Mouse (Mus musculus): Measurements from ENCODE around the gene Disp3. TPM values are rescaled to one million over a fixed set of nuclear protein-coding genes. Genes with fewer than 3 reads are reported as not detected.

Disp3 gene
- polyA plus RNA-seq, 1 experiment: 0.03 TPM

DNA sequence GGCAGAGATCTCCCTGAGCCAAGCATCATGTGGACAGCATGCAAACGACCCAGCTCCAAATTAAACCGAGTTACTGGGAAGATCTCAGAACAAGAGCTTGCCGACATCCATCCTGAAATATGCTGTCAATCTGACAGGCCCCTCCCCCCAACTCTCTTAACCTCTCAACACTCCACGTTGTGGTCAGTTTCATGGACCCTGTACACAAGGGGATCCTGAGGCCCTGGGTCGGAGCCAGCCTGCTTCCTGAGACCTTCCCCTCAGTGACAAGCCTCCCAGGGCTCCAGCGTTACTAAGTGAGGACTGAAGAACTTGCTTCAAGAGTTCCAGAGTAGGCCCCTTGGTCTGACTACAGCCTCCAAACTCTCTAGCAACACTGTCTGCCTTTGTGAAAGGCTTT lies 48.8 kb downstream of the Disp3 start:
- WGBS: 46% methylated on average over 6 of the region's 6 CpGs
- no peaks in the 10 kb centered on the region for H3K4me1 ChIP-seq (ENCODE audit: control insufficient read depth, insufficient read depth, low read length)
- H3K36me3 ChIP-seq (ENCODE audit: control insufficient read depth, insufficient read depth, low read length): no peaks in the 10 kb centered on the region
- no peaks in the 10 kb centered on the region for H3K27me3 ChIP-seq (replicated peaks; ENCODE audit: control insufficient read depth, insufficient read depth, low read length)
- no peak for DNase-seq
- no peak overlapping the region for H3K4me3 ChIP-seq (ENCODE audit: insufficient read depth, low read depth, low read length)
- no peak overlapping the region for H3K27ac ChIP-seq (ENCODE audit: insufficient read depth, low read depth, low read length)
- TF ChIP-seq POLR2A (IDR thresholded peaks at IDR 0.05; ENCODE audit: low read depth, low read length): no peak
- TF ChIP-seq CTCF (conservative IDR thresholded peaks at IDR 0.05; ENCODE audit: insufficient read depth, insufficient read length, low read depth, low read length): no peak

DNA sequence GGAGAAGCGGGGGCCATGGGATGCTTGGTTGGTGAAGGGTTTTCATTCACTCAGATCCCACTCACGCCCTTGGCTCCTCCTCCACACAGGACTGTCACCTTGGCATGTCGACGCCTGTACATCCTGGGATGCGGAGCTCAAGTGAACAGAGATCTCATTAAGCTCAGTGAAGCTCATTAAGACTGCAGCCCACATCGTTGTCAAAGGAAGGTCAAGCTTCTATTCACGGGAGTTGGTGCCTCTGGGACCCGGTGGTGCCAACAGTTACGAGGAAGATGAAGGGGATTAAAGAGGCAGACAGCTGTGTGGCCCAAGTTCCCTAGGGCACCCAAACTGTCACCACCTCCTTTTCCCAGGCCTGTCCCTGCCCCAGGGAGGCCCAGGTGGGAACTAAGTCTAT lies 49.5 kb downstream of the Disp3 start:
- H3K36me3 ChIP-seq (ENCODE audit: control insufficient read depth, insufficient read depth, low read length): no peaks in the 10 kb centered on the region
- WGBS: 23% methylated on average over 9 of the region's 9 CpGs
- TF ChIP-seq POLR2A (IDR thresholded peaks at IDR 0.05; ENCODE audit: low read depth, low read length) (no peak), CTCF (conservative IDR thresholded peaks at IDR 0.05; ENCODE audit: insufficient read depth, insufficient read length, low read depth, low read length) (no peak)
- H3K4me3 ChIP-seq (ENCODE audit: insufficient read depth, low read depth, low read length): no peak overlapping the region
- H3K27ac ChIP-seq (ENCODE audit: insufficient read depth, low read depth, low read length): no peak overlapping the region
- no peaks in the 10 kb centered on the region for H3K4me1 ChIP-seq (ENCODE audit: control insufficient read depth, insufficient read depth, low read length)
- no peak for DNase-seq
- H3K27me3 ChIP-seq (replicated peaks; ENCODE audit: control insufficient read depth, insufficient read depth, low read length): no peaks in the 10 kb centered on the region

DNA sequence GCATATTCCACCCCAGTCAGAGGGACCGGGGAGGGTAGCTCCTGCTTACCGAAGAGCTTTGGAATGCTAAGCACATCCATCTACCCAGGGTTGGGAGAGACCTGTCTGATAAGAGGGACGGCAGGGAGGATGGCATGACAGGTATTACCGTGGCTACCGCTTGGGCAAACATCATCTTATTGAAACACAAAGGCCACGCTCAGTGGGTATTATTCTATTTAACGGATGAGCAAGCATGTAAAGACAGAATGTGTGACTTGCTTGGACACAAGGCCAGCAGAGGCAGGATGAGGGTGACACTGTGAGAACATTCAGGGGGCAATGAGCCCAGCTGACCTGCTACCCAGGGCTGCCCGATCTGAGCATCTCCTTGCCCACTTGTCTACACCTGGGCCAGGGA lies 51.1 kb downstream of the Disp3 start:
- no peak overlapping the region for H3K27ac ChIP-seq (ENCODE audit: insufficient read depth, low read depth, low read length)
- H3K27me3 ChIP-seq (replicated peaks; ENCODE audit: control insufficient read depth, insufficient read depth, low read length): no peaks in the 10 kb centered on the region
- TF ChIP-seq CTCF (conservative IDR thresholded peaks at IDR 0.05; ENCODE audit: insufficient read depth, insufficient read length, low read depth, low read length) (no peak), POLR2A (IDR thresholded peaks at IDR 0.05; ENCODE audit: low read depth, low read length) (no peak)
- WGBS: 67% methylated on average over 8 of the region's 8 CpGs
- H3K4me3 ChIP-seq (ENCODE audit: insufficient read depth, low read depth, low read length): no peak overlapping the region
- H3K36me3 ChIP-seq (ENCODE audit: control insufficient read depth, insufficient read depth, low read length): no peaks in the 10 kb centered on the region
- no peaks in the 10 kb centered on the region for H3K4me1 ChIP-seq (ENCODE audit: control insufficient read depth, insufficient read depth, low read length)
- no peak for DNase-seq

DNA sequence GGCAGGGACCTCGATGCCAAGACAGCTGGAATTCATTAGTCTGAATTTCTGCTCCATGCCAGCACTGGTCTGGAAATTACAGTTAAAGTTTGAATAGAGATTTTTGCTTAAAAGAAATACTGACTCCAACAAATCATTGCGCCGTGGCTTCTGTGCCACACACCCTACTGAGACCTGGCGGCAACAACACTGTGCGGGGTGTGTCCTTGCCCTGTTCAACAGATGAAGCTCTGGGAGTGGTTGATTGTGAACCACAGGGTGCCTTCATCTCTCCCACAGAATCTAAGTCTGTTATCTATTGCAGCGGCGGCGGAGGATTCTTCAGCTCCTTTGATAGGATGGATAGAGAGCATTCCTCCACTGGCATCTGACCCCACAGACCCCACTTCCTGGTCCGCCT lies 54.7 kb downstream of the Disp3 start:
- TF ChIP-seq POLR2A (IDR thresholded peaks at IDR 0.05; ENCODE audit: low read depth, low read length) (no peak), CTCF (conservative IDR thresholded peaks at IDR 0.05; ENCODE audit: insufficient read depth, insufficient read length, low read depth, low read length) (no peak)

DNA sequence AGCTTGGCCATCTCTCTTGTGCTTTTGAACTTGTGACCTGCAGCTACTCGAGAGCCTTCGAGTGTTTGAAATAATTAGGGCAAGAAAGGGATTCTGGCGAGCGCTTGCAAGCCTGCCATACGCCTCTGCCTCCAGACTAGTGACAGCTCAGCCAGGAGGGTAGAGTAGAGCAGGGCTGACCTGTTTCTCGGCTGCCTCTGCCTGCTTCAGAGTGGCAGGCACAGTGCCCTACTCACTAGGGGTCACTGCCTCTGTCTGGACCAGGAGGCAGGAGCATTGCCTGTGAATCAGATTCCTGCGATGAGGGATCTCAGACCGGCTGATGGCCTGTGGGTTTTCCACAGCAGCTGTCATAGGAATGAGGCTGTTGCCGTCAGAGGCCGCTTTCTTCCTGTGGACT lies 55.1 kb downstream of the Disp3 start:
- H3K4me3 ChIP-seq (ENCODE audit: insufficient read depth, low read depth, low read length): no peak overlapping the region
- TF ChIP-seq CTCF (conservative IDR thresholded peaks at IDR 0.05; ENCODE audit: insufficient read depth, insufficient read length, low read depth, low read length): no peak
- TF ChIP-seq POLR2A (IDR thresholded peaks at IDR 0.05; ENCODE audit: low read depth, low read length): no peak
- H3K27me3 ChIP-seq (replicated peaks; ENCODE audit: control insufficient read depth, insufficient read depth, low read length): no peaks in the 10 kb centered on the region
- no peak for DNase-seq
- H3K27ac ChIP-seq (ENCODE audit: insufficient read depth, low read depth, low read length): no peak overlapping the region
- WGBS: 49% methylated on average over 10 of the region's 10 CpGs
- H3K36me3 ChIP-seq (ENCODE audit: control insufficient read depth, insufficient read depth, low read length): no peaks in the 10 kb centered on the region
- no peaks in the 10 kb centered on the region for H3K4me1 ChIP-seq (ENCODE audit: control insufficient read depth, insufficient read depth, low read length)

More for the DNA sequence above, 54.7 kb downstream of the Disp3 start:
- 81% methylated on average over 9 of the region's 9 CpGs for WGBS
- no peak for DNase-seq
- H3K4me3 ChIP-seq (ENCODE audit: insufficient read depth, low read depth, low read length): no peak overlapping the region
- no peaks in the 10 kb centered on the region for H3K27me3 ChIP-seq (replicated peaks; ENCODE audit: control insufficient read depth, insufficient read depth, low read length)
- H3K4me1 ChIP-seq (ENCODE audit: control insufficient read depth, insufficient read depth, low read length): no peaks in the 10 kb centered on the region
- no peaks in the 10 kb centered on the region for H3K36me3 ChIP-seq (ENCODE audit: control insufficient read depth, insufficient read depth, low read length)
- H3K27ac ChIP-seq (ENCODE audit: insufficient read depth, low read depth, low read length): no peak overlapping the region

DNA sequence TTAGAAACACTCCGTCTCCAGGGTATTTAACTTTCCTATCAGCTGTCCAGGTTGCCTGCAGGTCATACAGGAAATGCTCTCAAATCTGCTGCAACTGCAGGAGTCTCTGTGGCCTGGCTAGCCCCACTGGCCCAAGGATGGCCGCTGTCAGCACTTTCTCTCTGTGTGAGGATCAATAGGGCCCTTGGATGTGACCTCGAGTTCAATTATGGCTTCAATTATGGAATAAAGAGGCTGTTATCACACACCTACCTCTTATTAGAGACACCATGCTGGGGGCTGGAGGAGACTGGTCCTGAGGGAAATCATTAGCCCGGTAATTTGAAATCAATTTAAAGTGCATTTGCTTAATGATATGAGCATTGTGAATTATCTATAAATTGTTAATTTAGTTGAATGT lies 55.6 kb downstream of the Disp3 start:
- 76% methylated on average over 4 of the region's 4 CpGs for WGBS
- H3K27me3 ChIP-seq (replicated peaks; ENCODE audit: control insufficient read depth, insufficient read depth, low read length): no peaks in the 10 kb centered on the region

DNA sequence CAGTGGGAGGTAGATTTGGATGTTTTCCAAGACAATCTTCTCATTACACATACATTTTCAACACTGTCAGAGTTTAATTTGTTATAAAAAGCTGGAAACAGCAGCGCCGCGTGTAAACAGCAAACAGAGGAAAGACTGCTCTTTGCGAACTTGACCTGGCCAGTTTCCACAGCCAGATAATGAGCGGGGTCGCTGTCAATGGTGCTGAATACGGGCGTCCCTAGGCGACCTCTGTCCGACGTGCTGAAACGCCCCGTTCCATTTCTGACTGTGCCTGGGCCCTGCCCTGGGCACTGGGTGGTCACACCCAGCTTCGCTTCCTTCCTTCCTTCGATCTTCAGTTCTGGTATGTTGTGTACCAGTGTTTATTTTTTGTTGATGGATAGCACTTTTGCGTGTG lies 58.1 kb downstream of the Disp3 start:
- Histone ChIP-seq H3K36me3 (ENCODE audit: control insufficient read depth, insufficient read depth, low read length) (no peaks in the 10 kb centered on the region), H3K27ac (ENCODE audit: insufficient read depth, low read depth, low read length) (no peak overlapping the region), H3K4me1 (ENCODE audit: control insufficient read depth, insufficient read depth, low read length) (no peaks in the 10 kb centered on the region), H3K27me3 (replicated peaks; ENCODE audit: control insufficient read depth, insufficient read depth, low read length) (no peaks in the 10 kb centered on the region), H3K4me3 (ENCODE audit: insufficient read depth, low read depth, low read length) (no peak overlapping the region)
- peak; percentile 50 for DNase-seq
- TF ChIP-seq CTCF (conservative IDR thresholded peaks at IDR 0.05; ENCODE audit: insufficient read depth, insufficient read length, low read depth, low read length): no peak
- WGBS: 4% methylated on average over 16 of the region's 16 CpGs

More for the DNA sequence above, 55.6 kb downstream of the Disp3 start:
- H3K27ac ChIP-seq (ENCODE audit: insufficient read depth, low read depth, low read length): no peak overlapping the region
- H3K4me1 ChIP-seq (ENCODE audit: control insufficient read depth, insufficient read depth, low read length): no peaks in the 10 kb centered on the region
- TF ChIP-seq CTCF (conservative IDR thresholded peaks at IDR 0.05; ENCODE audit: insufficient read depth, insufficient read length, low read depth, low read length): no peak
- TF ChIP-seq POLR2A (IDR thresholded peaks at IDR 0.05; ENCODE audit: low read depth, low read length): no peak
- DNase-seq: no peak
- no peaks in the 10 kb centered on the region for H3K36me3 ChIP-seq (ENCODE audit: control insufficient read depth, insufficient read depth, low read length)
- no peak overlapping the region for H3K4me3 ChIP-seq (ENCODE audit: insufficient read depth, low read depth, low read length)

DNA sequence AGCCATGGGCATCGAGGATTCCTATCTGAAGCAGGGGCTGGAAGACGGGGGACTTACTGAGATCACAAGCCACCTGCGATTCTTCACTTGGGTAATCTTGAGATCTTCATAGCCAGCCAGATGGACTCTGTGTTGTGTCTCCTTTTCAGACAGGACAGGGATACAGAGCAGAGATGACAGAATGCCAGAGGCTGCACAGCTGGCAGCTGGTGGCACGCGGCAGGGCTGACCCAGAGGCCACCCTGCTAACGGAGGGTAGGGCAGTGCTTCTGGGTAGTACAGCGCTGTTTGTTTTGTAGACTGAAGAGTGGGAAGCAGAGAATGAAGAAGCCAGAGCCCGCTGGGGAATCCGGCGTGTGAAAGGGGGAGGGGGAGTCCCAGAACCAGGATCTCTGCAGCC lies 64.8 kb downstream of the Disp3 start:
- Histone ChIP-seq H3K4me1 (ENCODE audit: control insufficient read depth, insufficient read depth, low read length) (no peaks in the 10 kb centered on the region), H3K27me3 (replicated peaks; ENCODE audit: control insufficient read depth, insufficient read depth, low read length) (no peaks in the 10 kb centered on the region), H3K27ac (ENCODE audit: insufficient read depth, low read depth, low read length) (no peak overlapping the region), H3K4me3 (ENCODE audit: insufficient read depth, low read depth, low read length) (no peak overlapping the region), H3K36me3 (ENCODE audit: control insufficient read depth, insufficient read depth, low read length) (no peaks in the 10 kb centered on the region)
- no peak for DNase-seq
- TF ChIP-seq POLR2A (IDR thresholded peaks at IDR 0.05; ENCODE audit: low read depth, low read length) (no peak), CTCF (conservative IDR thresholded peaks at IDR 0.05; ENCODE audit: insufficient read depth, insufficient read length, low read depth, low read length) (no peak)
- 26% methylated on average over 10 of the region's 10 CpGs for WGBS
